Mouse (Mus musculus): ENCODE results near the gene Olfr1359. TPM values are rescaled to one million over a fixed set of nuclear protein-coding genes. Genes with fewer than 3 reads are reported as not detected.

The Olfr1359 gene
- total RNA-seq, 2 experiments from 2014 or later: not detected

Small RNA genes lying within 50 kb of the gene (microRNA-seq; reads per million reads assigned to microRNA genes)
- gene Gm44357 (not detected), gene Gm44367 (not detected), gene Gm44454 (not detected)

Other genes with a start within 250 kb of the Olfr1359 start
- gene Zscan26, start 244.4 kb upstream of the Olfr1359 start, total RNA-seq (2021): 10 to 100 TPM; 18.3 to 19.0 TPM
- under 1 TPM; 0.41 to 0.81 TPM for gene Nkapl, start 229.6 kb upstream of the Olfr1359 start, total RNA-seq (2021)
- gene Zkscan4, start 219.2 kb upstream of the Olfr1359 start, total RNA-seq (2021): 1 to 10 TPM; 1.2 to 1.5 TPM
- not detected for gene Gm10065, start 218.7 kb upstream of the Olfr1359 start, total RNA-seq (2021)
- 10 to 100 TPM; 10.2 to 12.5 TPM for gene AK157302, start 202.9 kb upstream of the Olfr1359 start, total RNA-seq (2021)
- gene Gm11273, start 196.7 kb upstream of the Olfr1359 start, total RNA-seq (2021): 10 to 100 TPM; 76.0 to 91.1 TPM
- 10 to 100 TPM; 15.0 to 15.6 TPM for gene Zkscan8, start 167.0 kb upstream of the Olfr1359 start, total RNA-seq (2021)
- not detected for gene Olfr1366, start 155.3 kb upstream of the Olfr1359 start, total RNA-seq (2021)
- not detected for gene Olfr1535, start 138.2 kb upstream of the Olfr1359 start, total RNA-seq (2021)
- not detected for gene Olfr1364, start 116.4 kb upstream of the Olfr1359 start, total RNA-seq (2021)
- gene Olfr1362, start 84.1 kb upstream of the Olfr1359 start, total RNA-seq (2021): not detected
- not detected for gene Olfr11, start 55.6 kb upstream of the Olfr1359 start, total RNA-seq (2021)
- not detected for gene Olfr1361, start 34.7 kb upstream of the Olfr1359 start, total RNA-seq (2021)
- gene Olfr1360, start 20.7 kb upstream of the Olfr1359 start, total RNA-seq (2021): not detected
- 100 to 1,000 TPM; 362 to 482 TPM for gene Hist1h2bl, start 18.0 kb downstream of the Olfr1359 start, total RNA-seq (2021)
- 100 to 1,000 TPM; 297 to 368 TPM for gene Hist1h2ai, start 18.3 kb downstream of the Olfr1359 start, total RNA-seq (2021)
- gene Hist1h3h, start 19.5 kb downstream of the Olfr1359 start, total RNA-seq (2021): 100 to 1,000 TPM; 508 to 651 TPM
- gene Hist1h2bm, start 23.9 kb downstream of the Olfr1359 start, total RNA-seq (2021): 100 to 1,000 TPM; 101 to 150 TPM
- gene Hist1h4j, start 37.0 kb downstream of the Olfr1359 start, total RNA-seq (2021): 10 to 100 TPM; 70.8 to 87.9 TPM
- gene Hist1h4k, start 52.4 kb downstream of the Olfr1359 start, total RNA-seq (2021): 1,000 to 10,000 TPM in 1 of 2 experiments, 100 to 1,000 TPM in 1; 854 to 1,164 TPM
- 100 to 1,000 TPM; 131 to 185 TPM for gene Hist1h2ak, start 55.7 kb downstream of the Olfr1359 start, total RNA-seq (2021)
- gene Hist1h2bn, start 56.0 kb downstream of the Olfr1359 start, total RNA-seq (2021): 100 to 1,000 TPM; 211 to 286 TPM
- 100 to 1,000 TPM; 246 to 294 TPM for gene Hist1h1b, start 82.5 kb downstream of the Olfr1359 start, total RNA-seq (2021)
- gene Hist1h3i, start 85.3 kb downstream of the Olfr1359 start, total RNA-seq (2021): 100 to 1,000 TPM; 398 to 496 TPM
- 100 to 1,000 TPM in 1 of 2 experiments, 10 to 100 TPM in 1; 82.7 to 102 TPM for gene Hist1h2an, start 89.1 kb downstream of the Olfr1359 start, total RNA-seq (2021)
- gene Hist1h2bp, start 89.3 kb downstream of the Olfr1359 start, total RNA-seq (2021): 100 to 1,000 TPM; 143 to 201 TPM
- gene Hist1h2bq, start 112.1 kb downstream of the Olfr1359 start, total RNA-seq (2021): 100 to 1,000 TPM; 278 to 369 TPM
- gene Hist1h2ao, start 112.4 kb downstream of the Olfr1359 start, total RNA-seq (2021): 100 to 1,000 TPM; 431 to 590 TPM
- gene Hist1h4m, start 113.6 kb downstream of the Olfr1359 start, total RNA-seq (2021): 100 to 1,000 TPM; 582 to 750 TPM
- 100 to 1,000 TPM in 1 of 2 experiments, 10 to 100 TPM in 1; 93.9 to 147 TPM for gene Hist1h4n, start 134.1 kb downstream of the Olfr1359 start, total RNA-seq (2021)
- gene Hist1h2ap, start 135.4 kb downstream of the Olfr1359 start, total RNA-seq (2021): 100 to 1,000 TPM; 215 to 300 TPM
- 100 to 1,000 TPM; 275 to 365 TPM for gene Hist1h2br, start 135.6 kb downstream of the Olfr1359 start, total RNA-seq (2021)
- 1 to 10 TPM; 1.4 to 2.6 TPM for gene Zfp184, start 247.0 kb downstream of the Olfr1359 start, total RNA-seq (2021)

All from gastrocnemius, postnatal 4 days (tissue).